Mouse (Mus musculus) olfactory bulb, adult 2 months (tissue): ENCODE results near the gene Kif5a.

ENCODE experiments used
- CTCF ChIP-seq: fragments of 200-500 bp; IDR thresholded peaks from 2 replicates; pipeline ENCODE4 v1.5.1; 2012; ENCODE audit warnings: low read depth, mild to moderate bottlenecking, low read length, moderate library complexity; ENCODE audit not compliant: insufficient read depth
- POLR2A ChIP-seq: fragments of 200-500 bp; IDR thresholded peaks from 2 replicates; pipeline ENCODE4 v1.6.1; 2012; ENCODE audit warnings: mild to moderate bottlenecking, low read depth, low read length, moderate library complexity; ENCODE audit not compliant: insufficient read depth

- TF ChIP-seq CTCF (no peak), POLR2A (no peak)
Observed at GRCm38 (mm10) chr10:127281316-127281715, 18.2 kb upstream of the Kif5a start.
